Mouse (Mus musculus) c-Kit-negative CD71-positive TER-119-positive erythroid progenitor cells, embryonic 14.5 days (primary cell): ENCODE results near the gene Cxcl16.
"Not testable (repeated sequence)": the region's sequence is repeated elsewhere in the genome, so short reads cannot be mapped to it uniquely, and the experiment has no call there.

Experiments used
- DNase-seq: peaks from one replicate; pipeline ENCODE4 v3.0.0-alpha.2; 2013; ENCODE audit warnings: low read depth, low spot score

Gene Cxcl16

DNA sequence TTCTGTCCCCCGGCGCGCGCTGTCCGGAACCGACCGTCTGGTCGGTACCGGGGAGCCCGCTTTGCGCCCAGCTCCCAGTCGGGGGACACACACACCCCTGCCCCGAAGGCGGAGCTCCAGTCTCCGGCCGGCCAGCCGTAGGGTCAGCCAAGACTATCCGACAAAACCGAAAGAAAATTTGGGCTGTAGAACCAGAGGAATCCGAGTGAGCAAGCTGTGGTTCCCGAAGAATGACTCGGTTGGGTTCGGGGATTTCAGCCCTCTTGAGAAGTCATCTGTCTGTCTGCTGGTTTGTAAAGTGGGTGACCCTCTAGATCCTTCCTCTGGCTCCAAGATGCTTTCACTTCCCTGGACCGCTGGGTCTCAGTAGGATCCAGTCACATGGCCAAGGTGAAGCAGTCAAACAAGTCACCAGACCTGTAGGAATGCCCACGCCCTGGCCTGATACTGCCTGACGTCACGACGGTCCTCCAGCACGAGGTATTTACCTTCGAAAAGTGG, at the start of gene Cxcl16:
Gene Cxcl16 (minus strand): TSS at position 384 of the 501 bp plus-strand sequence.
- no peak for DNase-seq

GRCm38 (mm10) chr11:70506962-70507515, 47.3 kb upstream of the Cxcl16 start:
- no peak for DNase-seq

- no peak for DNase-seq
These were observed 46.6 kb upstream of the Cxcl16 start for GRCm38 (mm10) chr11:70506385-70506784.

GRCm38 (mm10) chr11:70504970-70505369, 45.2 kb upstream of the Cxcl16 start, which contains the start of gene Tm4sf5:
Gene Tm4sf5, plus strand, starts transcription at chr11:70505244.
- no peak for DNase-seq

- DNase-seq = no peak
These were observed 42.2 kb upstream of the Cxcl16 start for GRCm38 (mm10) chr11:70502018-70502417.

DNA sequence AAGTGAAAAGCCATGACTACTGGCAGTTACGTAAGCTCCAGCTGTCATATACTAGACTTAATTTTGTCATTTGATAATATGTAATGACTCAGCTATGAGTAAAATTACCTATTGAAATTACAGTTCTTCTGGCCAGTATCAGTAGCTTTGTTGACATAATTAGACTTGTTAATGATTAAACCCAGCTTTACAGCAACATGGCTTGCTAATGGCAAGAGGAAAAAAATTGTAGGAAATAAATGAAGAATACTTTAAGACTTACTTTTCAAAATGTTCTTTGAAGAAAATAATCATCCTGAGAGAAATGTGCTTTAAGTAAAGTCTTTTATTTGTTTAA, 40.7 kb upstream of the Cxcl16 start:
- no peak for DNase-seq

GRCm38 (mm10) chr11:70499566-70500475, 40.0 kb upstream of the Cxcl16 start:
- no peak for DNase-seq

- DNase-seq = no peak
These were observed 29.9 kb upstream of the Cxcl16 start for GRCm38 (mm10) chr11:70489684-70490083.

DNA sequence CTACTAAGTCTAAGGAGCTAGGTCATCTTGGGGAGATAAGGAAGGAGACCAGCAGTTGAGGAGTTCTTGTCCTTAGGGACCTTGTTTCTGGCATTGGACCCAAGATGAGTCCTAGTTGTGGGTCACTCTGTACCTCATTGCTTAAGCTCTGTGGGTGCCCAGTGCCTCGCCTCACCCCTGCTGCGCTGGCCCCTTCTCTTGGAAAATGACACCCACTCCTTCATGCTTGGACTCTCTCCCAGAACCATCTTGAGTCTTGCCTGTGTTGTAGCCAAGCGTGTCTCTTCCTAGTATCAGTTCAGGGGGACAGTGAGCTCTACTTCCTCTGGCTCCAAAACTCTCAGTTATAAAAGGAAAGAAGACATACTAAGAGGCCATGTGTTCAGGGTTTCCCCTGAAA, 29.4 kb upstream of the Cxcl16 start:
- no peak for DNase-seq

DNA sequence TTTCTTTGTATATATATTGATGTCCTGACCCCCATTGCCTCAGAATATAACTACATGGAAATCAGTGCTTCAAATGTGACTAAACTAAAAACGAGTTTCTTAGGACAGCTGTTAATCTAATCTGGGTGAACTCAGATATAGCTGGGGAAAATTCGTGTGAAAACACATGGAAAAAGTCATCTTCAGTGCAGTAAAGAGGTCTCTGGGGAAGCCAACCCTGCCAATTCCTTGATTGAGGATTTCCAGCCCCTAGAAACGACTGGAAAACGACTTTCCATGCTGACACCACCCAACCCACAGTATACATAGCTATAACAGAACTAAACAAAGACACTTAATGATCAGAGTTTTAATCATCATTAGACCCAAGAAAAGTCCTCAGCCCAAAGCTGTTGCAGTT, 28.0 kb upstream of the Cxcl16 start:
- no peak for DNase-seq

GRCm38 (mm10) chr11:70485498-70485897, 25.7 kb upstream of the Cxcl16 start:
- DNase-seq = no peak

DNA sequence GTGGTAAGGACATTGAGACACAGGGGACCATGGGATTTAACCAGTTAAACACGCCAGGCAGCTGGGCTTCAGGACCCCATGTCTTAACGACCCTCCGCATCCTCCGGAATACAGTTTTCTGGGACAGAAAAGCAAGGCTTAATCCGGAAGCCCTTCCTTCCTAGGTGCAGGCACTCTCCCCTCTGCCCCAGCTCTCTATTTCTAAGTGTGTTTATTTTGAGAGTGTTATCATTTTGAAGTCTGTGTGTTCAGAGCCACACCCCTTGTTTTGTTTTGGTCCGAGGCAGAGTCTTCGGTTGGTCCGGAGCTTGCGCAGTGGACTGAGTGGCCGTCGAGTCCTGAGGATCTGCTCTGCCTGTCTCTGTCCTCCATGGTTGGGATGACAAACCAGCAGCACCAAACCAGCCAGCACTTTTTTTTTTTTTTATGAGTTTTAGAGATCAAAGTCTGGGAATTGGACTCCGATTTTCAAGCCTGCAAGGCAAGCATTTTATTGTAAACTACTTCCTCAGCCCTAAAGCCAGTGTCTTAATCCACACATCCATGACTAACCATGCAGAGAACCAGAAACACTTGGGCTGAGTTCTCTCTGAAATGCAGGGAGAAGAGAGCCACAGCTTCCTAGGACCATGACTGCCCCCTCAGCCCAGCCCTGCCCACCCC, 15.2 kb upstream of the Cxcl16 start:
- DNase-seq = no peak

- DNase-seq = not testable (repeated sequence)
These were observed 13.5 kb upstream of the Cxcl16 start for GRCm38 (mm10) chr11:70473291-70473690.

GRCm38 (mm10) chr11:70472716-70473115, 12.9 kb upstream of the Cxcl16 start:
- no peak for DNase-seq

DNA sequence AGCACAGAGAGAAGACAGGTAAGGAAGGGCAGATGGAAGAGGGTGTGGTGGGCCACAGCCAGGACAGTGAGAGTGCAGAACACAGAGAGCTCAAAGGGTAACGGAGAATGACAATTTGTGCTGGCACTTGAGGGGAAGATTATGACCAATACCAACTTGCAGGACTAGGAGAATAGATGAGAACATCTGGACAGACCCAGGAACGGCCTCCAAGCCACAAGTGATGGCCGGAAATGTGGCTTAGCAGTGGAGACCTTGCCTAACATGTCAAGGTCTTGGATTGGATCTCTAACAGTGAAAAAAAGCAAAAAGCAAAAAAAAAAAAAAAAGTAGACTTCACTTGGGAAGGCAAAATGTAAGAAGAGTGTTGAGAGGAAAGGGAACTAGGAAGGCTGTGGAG, 10.0 kb upstream of the Cxcl16 start:
- DNase-seq = no peak

GRCm38 (mm10) chr11:70467902-70468619, 8.3 kb upstream of the Cxcl16 start:
- DNase-seq = no peak

- DNase-seq = no peak
These were observed 6.0 kb upstream of the Cxcl16 start for GRCm38 (mm10) chr11:70465824-70466223.

GRCm38 (mm10) chr11:70465211-70465610, 5.4 kb upstream of the Cxcl16 start:
- no peak for DNase-seq

DNA sequence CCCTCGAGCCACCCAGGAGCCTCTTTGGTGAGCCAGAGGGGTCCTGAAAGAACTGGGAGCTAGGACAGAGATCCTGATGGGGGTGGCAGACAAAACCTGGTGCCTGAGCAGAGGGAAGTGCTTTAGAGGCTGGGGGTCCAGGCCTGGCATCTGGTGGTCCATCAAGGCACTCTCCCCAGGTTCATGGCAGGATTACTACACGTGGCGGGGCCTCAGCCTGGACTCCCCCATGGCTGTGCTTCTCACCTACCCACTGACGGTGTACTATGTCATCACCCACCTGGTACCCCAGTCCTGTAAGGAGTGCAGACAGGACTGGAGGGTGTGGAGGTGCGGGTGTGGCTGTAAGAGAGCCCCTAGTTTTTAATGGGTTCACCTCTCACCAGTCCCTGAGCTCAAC, 4.2 kb upstream of the Cxcl16 start:
- no peak for DNase-seq

DNA sequence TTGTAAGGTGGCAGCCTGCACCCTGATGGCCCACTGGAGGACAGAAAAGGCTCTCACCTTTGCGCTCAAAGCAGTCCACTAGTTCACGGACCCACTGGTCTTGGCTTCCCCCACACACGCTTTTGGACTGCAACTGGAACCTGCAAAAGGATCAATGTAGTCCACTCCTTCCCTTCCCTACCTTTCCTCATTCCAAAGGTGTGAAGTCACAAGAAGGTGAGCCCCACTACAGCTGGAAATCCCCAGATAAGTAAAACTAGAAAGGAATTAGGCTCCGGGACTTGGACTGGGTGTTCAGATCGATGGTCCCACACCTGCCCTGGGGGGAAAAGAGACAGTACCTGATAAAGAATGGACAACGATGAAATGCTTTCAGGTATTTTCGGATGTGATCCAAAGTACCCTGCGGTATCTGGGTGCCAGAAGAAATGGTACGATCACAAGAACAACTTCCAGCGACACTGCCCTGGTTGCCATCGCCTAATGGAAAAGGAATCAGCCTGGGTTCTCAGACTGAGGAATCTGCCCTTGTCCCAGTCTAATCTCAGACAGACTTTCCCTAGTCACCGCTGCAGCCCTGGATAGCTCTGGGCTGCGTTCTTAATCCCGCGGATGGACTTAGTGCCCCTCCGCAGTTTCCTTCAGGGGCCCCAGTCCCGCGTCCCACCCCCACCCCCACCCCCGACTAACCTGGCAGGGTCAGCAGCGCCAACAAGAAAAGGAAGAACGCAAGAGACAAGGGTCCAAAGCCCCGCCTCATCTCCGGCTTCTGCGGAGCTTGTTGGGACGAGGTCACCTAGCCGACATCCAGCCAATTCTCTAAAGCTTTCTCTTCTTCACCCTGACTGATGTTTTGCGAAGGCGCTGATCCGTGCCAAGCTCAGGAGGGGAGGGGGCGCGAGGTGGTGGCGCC, 840 bp downstream of the Cxcl16 start, which contains the start of gene Zmynd15:
Gene Zmynd15 (plus strand): TSS at position 746 of the 913 bp plus-strand sequence.
- DNase-seq = no peak
